Mouse (Mus musculus): ENCODE data around the gene Tmem247. TPM values are rescaled to one million over a fixed set of nuclear protein-coding genes. Genes with fewer than 3 reads are reported as not detected.

The Tmem247 gene
- total and polyA plus RNA-seq, 3 experiments = not detected

- TF ChIP-seq ZC3H11A (IDR thresholded peaks at IDR 0.05; ENCODE audit: low read depth, low read length) (no peak), RCOR1 (conservative IDR thresholded peaks at IDR 0.05; ENCODE audit: low read depth, low read length) (no peak), USF1 (IDR thresholded peaks at IDR 0.05; ENCODE audit: low read depth, low read length) (peak; percentile 83), JUND (conservative IDR thresholded peaks at IDR 0.05; ENCODE audit: low read depth, low read length) (no peak; the same call in 1 of the 2 replicates), NRF1 (IDR thresholded peaks at IDR 0.05; ENCODE audit: low read depth, low read length) (no peak), ZKSCAN1 (IDR thresholded peaks at IDR 0.05; ENCODE audit: borderline replicate concordance, low read depth, low read length) (no peak), IRF4 (IDR thresholded peaks at IDR 0.05; ENCODE audit: low read depth, low read length) (no peak), USF2 (conservative IDR thresholded peaks at IDR 0.05; ENCODE audit: low read depth, low read length) (peak; percentile 78), POLR2A (IDR thresholded peaks at IDR 0.05; ENCODE audit: low read depth, low read length) (no peak), SIN3A (IDR thresholded peaks at IDR 0.05; ENCODE audit: low read length) (no peak), HCFC1 (IDR thresholded peaks at IDR 0.05; ENCODE audit: low read depth, low read length) (no peak), MAFK (IDR thresholded peaks at IDR 0.05; ENCODE audit: insufficient replicate concordance, low read length) (no peak)
Measured at GRCm38 (mm10) chr17:86937497-86938155, 20.5 kb downstream of the Tmem247 start (continued).

- no peak overlapping the region for H3K27ac ChIP-seq (ENCODE audit: insufficient read depth, low read depth)
- H3K9me3 ChIP-seq (replicated peaks; ENCODE audit: low read length) = no peaks in the 10 kb centered on the region
- dilution Hi-C loops (cut with MboI; ENCODE audit: extremely low pct_ligation_motif_present, extremely low pct_unique_long_range_greater_than_20kb, low sequenced_read_pairs) (no loop called here), in situ Hi-C loops (cut with MboI; ENCODE audit: low pct_ligation_motif_present, low pct_unique_long_range_greater_than_20kb, low sequenced_read_pairs) (no loop called here)
- H3K27me3 ChIP-seq (replicated peaks) = peaks cover 6% of the 10 kb centered on the region
- TF ChIP-seq ELF1 (IDR thresholded peaks at IDR 0.05; ENCODE audit: low read depth, low read length) (no peak), MAX (IDR thresholded peaks at IDR 0.05; ENCODE audit: low read length) (no peak), GABPA (IDR thresholded peaks at IDR 0.05; ENCODE audit: insufficient replicate concordance, low read depth, low read length) (no peak), MXI1 (IDR thresholded peaks at IDR 0.05; ENCODE audit: low read depth, low read length) (no peak; the same call in 1 of the 2 replicates), ZKSCAN1 (IDR thresholded peaks at IDR 0.05; ENCODE audit: borderline replicate concordance, low read depth, low read length) (no peak), ZMIZ1 (IDR thresholded peaks at IDR 0.05; ENCODE audit: low read depth, low read length) (no peak), USF2 (conservative IDR thresholded peaks at IDR 0.05; ENCODE audit: low read depth, low read length) (no peak), PAX5 (IDR thresholded peaks at IDR 0.05; ENCODE audit: low read length) (no peak)
- H3K9ac ChIP-seq (ENCODE audit: insufficient read depth, low read depth) = no peak overlapping the region
- H3K4me1 ChIP-seq (ENCODE audit: control insufficient read depth in 1 of 2, insufficient read depth in 2 of 2) = peaks cover 3 to 12% of the 10 kb centered on the region in 2 experiments; a peak in 2 of 4 replicates
- H3K4me3 ChIP-seq (replicated peaks in 1 of 3; ENCODE audit: low read depth in 2 of 3, low read length in 2 of 3, poor library complexity in 1 of 3) = no peak overlapping the region
- H3K79me2 ChIP-seq (replicated peaks; ENCODE audit: control insufficient read depth, extremely low read depth, insufficient read depth, poor library complexity, severe bottlenecking) = no peaks in the 10 kb centered on the region
- DNase-seq (ENCODE audit: extremely low read depth) = no peak
- no peaks in the 10 kb centered on the region for H3K36me3 ChIP-seq (replicated peaks in 1 of 2; ENCODE audit: control insufficient read depth in 1 of 2, insufficient read depth in 1 of 2, low read length in 1 of 2)
- H3K4me2 ChIP-seq (ENCODE audit: insufficient read depth, low read depth, poor library complexity, severe bottlenecking) = no peak overlapping the region
Measured at GRCm38 (mm10) chr17:86938683-86939082, 21.5 kb downstream of the Tmem247 start.

- Histone ChIP-seq H3K4me3 (replicated peaks in 1 of 3; ENCODE audit: low read depth in 2 of 3, low read length in 2 of 3, poor library complexity in 1 of 3) (no peak overlapping the region), H3K79me2 (replicated peaks; ENCODE audit: control insufficient read depth, extremely low read depth, insufficient read depth, poor library complexity, severe bottlenecking) (no peaks in the 10 kb centered on the region), H3K27ac (ENCODE audit: insufficient read depth, low read depth) (no peak overlapping the region), H3K4me2 (ENCODE audit: insufficient read depth, low read depth, poor library complexity, severe bottlenecking) (no peak overlapping the region), H3K9ac (ENCODE audit: insufficient read depth, low read depth) (no peak overlapping the region), H3K4me1 (ENCODE audit: control insufficient read depth in 1 of 2, insufficient read depth in 2 of 2) (peaks cover 0 to 9% of the 10 kb centered on the region in 2 experiments; a peak in 2 of 4 replicates), H3K27me3 (replicated peaks) (peaks cover 6% of the 10 kb centered on the region), H3K36me3 (replicated peaks in 1 of 2; ENCODE audit: control insufficient read depth in 1 of 2, insufficient read depth in 1 of 2, low read length in 1 of 2) (no peaks in the 10 kb centered on the region), H3K9me3 (replicated peaks; ENCODE audit: low read length) (no peaks in the 10 kb centered on the region)
- TF ChIP-seq POLR2AphosphoS2 (IDR thresholded peaks at IDR 0.05; ENCODE audit: low read depth, low read length) (no peak), JUN (IDR thresholded peaks at IDR 0.05; ENCODE audit: insufficient read depth, low read depth, low read length) (no peak), IRF4 (IDR thresholded peaks at IDR 0.05; ENCODE audit: low read depth, low read length) (no peak), MAX (IDR thresholded peaks at IDR 0.05; ENCODE audit: low read length) (no peak), KAT2A (IDR thresholded peaks at IDR 0.05; ENCODE audit: insufficient replicate concordance, low read length) (no peak)
- dilution Hi-C loops (cut with MboI; ENCODE audit: extremely low pct_ligation_motif_present, extremely low pct_unique_long_range_greater_than_20kb, low sequenced_read_pairs) = no loop called here
- in situ Hi-C loops (cut with MboI; ENCODE audit: low pct_ligation_motif_present, low pct_unique_long_range_greater_than_20kb, low sequenced_read_pairs) = no loop called here
- no peak for DNase-seq (ENCODE audit: extremely low read depth)
Measured at GRCm38 (mm10) chr17:86942112-86942511, 25.0 kb downstream of the Tmem247 start.

Measured in CH12.LX (cell line).